Mouse (Mus musculus): ENCODE measurements around the gene Gpr180. TPM values are rescaled to one million over a fixed set of nuclear protein-coding genes. Genes with fewer than 3 reads are reported as not detected.
"Not testable (repeated sequence)": the region's sequence is repeated elsewhere in the genome, so short reads cannot be mapped to it uniquely, and the experiment has no call there.

The Gpr180 gene
- not detected in 2 replicates for polyA plus RNA-seq (2012; ENCODE audit: insufficient read depth, insufficient read length, low replicate concordance, missing spikeins)

DNA sequence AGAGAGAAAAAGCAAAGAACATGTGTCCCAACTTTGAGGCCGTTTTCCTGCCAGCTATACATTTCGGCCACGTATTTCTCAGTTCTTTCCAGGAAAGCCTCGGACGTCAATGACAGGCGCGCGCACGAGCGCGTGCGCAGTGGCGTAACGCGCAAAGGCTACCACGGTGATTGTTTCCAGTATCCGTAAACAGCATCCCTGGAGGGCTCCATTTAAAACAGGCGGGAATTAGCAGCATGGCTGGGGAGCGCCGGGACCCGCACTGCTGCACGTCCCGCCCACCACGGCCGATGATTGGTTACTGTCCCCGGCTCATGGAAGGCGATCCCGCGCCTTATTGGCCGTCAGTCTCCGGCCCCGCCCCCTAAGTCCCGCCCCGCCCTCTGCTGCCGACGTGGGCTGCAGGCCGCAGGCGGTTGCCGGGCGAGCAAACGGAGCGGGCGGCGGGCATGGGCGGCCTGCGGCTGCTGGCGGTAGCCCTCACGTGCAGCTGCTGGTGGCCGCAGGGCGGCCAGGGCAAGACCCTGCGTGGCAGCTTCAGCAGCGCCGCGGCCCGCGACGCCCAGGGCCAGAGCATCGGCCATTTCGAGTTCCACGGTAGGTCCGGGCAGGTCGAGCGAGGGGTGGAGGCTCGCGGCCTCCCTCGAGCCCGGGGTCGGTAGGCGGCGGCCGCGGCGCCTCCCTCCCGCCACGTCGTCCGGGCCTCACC, at the start of gene Gpr180:
Gpr180 (plus strand) TSS at position 415 of the 709 bp plus-strand sequence.
- no peaks in the 10 kb centered on the region for H3K4me1 ChIP-seq (ENCODE audit: control insufficient read depth, insufficient read depth, low read length)
- peak within 1 kb of the TSS; percentile 43; the same call in 1 of the 2 replicates for H3K27ac ChIP-seq (ENCODE audit: insufficient read depth, low read depth, low read length)
- under 1% methylated on average over 75 of the region's 77 CpGs for WGBS
- peak; percentile 47; the same call in 1 of the 2 replicates for TF ChIP-seq POLR2A (IDR thresholded peaks at IDR 0.05; ENCODE audit: insufficient read depth, low read depth, low read length)
- TF ChIP-seq CTCF (IDR thresholded peaks at IDR 0.05; ENCODE audit: insufficient read depth, low read depth, low read length): no peak
- peak within 1 kb of the TSS; percentile 83 for H3K4me3 ChIP-seq (ENCODE audit: insufficient read depth, low read depth, low read length)

DNA sequence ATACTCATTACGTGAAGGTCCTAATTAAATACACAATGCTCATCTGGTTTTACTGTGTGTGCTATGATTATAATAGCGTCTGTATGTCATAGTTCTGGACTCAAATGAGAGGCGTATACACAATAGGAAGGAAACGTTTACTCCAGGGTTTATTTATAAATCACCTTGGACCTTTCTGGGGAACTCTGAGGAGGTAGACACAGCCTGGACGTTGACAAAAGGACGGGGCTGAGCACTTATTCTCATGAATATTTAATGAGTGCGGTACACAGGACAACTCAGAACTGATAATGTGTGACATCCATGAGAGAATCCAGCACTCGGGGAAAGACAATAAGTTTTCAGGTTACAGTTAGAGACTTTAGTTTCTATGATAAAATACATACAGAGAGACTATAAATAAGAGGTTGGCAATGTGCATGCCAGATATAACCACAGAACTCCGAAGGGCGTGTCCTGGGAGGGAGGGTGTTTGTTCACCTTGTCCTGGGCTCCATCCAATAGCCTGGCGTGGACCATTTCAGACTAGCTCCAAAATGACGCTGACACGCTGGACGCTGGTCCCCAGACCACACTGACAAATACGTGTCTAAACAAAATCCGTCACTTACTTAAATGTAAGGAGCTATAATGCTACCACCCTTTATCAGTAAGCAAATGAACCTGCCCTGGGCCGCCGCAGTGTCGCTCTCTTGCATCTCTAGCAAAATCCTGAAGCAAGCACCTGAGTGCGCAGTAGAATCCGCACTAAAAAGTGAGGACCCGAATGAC, 48.3 kb upstream of the Gpr180 start:
- no peak for TF ChIP-seq POLR2A (IDR thresholded peaks at IDR 0.05; ENCODE audit: insufficient read depth, low read depth, low read length)
- TF ChIP-seq CTCF (IDR thresholded peaks at IDR 0.05; ENCODE audit: insufficient read depth, low read depth, low read length): no peak
- 0 out of 2 replicates have a peak overlapping the region, but pooled peaks have one; percentile 24 for H3K27ac ChIP-seq (ENCODE audit: insufficient read depth, low read depth, low read length)
- 4% methylated on average over 22 of the region's 22 CpGs for WGBS
- H3K4me1 ChIP-seq (ENCODE audit: control insufficient read depth, insufficient read depth, low read length): no peaks in the 10 kb centered on the region
- peak overlapping the region; percentile 84 for H3K4me3 ChIP-seq (ENCODE audit: insufficient read depth, low read depth, low read length)

GRCm38 (mm10) chr14:118089215-118089805, 47.6 kb upstream of the Gpr180 start:
- peak overlapping the region; percentile 84 for H3K4me3 ChIP-seq (ENCODE audit: insufficient read depth, low read depth, low read length)

DNA sequence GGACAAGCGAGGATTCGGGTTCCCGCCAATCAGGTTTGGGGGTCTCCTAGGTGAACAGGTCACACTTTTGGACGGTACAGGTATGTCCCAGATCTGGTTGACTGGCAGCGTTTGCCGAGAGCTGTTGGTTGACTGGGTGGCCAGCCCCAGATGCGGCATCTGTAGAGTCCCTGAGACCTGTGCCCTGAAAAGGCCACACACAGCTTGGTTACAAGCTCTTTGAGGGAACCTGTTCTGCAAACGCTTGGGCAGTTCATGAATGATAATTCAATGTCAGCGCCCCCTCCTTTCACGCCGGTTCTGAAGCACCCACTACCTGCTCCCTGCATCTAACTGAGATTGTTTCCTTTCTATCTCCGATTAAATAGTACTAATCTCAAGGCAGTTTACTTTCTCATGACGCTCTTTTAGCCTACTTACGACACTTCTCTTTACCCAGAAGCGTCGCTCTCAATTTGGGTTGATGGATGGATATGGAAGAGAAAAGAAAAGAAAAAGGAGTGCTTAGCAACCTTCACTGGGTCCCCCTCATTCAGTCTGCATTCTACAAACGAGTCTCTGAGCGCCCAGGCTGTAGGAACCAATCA, 47.1 kb upstream of the Gpr180 start:
- 2% methylated on average over 18 of the region's 18 CpGs for WGBS
- H3K4me3 ChIP-seq (ENCODE audit: insufficient read depth, low read depth, low read length): peak overlapping the region; percentile 84
- H3K27ac ChIP-seq (ENCODE audit: insufficient read depth, low read depth, low read length): no peak overlapping the region
- H3K4me1 ChIP-seq (ENCODE audit: control insufficient read depth, insufficient read depth, low read length): no peaks in the 10 kb centered on the region
- no peak for TF ChIP-seq POLR2A (IDR thresholded peaks at IDR 0.05; ENCODE audit: insufficient read depth, low read depth, low read length)
- TF ChIP-seq CTCF (IDR thresholded peaks at IDR 0.05; ENCODE audit: insufficient read depth, low read depth, low read length): no peak

More at GRCm38 (mm10) chr14:118089215-118089805, 47.6 kb upstream of the Gpr180 start:
- H3K4me1 ChIP-seq (ENCODE audit: control insufficient read depth, insufficient read depth, low read length): no peaks in the 10 kb centered on the region
- H3K27ac ChIP-seq (ENCODE audit: insufficient read depth, low read depth, low read length): 0 out of 2 replicates have a peak overlapping the region, but pooled peaks have one; percentile 24
- under 1% methylated on average over 44 of the region's 44 CpGs for WGBS
- 0 out of 2 replicates have a peak, but pooled peaks have one; percentile 26 for TF ChIP-seq POLR2A (IDR thresholded peaks at IDR 0.05; ENCODE audit: insufficient read depth, low read depth, low read length)
- TF ChIP-seq CTCF (IDR thresholded peaks at IDR 0.05; ENCODE audit: insufficient read depth, low read depth, low read length): no peak

- Histone ChIP-seq H3K4me3 (ENCODE audit: insufficient read depth, low read depth, low read length) (no peak overlapping the region), H3K27ac (ENCODE audit: insufficient read depth, low read depth, low read length) (no peak overlapping the region), H3K4me1 (ENCODE audit: control insufficient read depth, insufficient read depth, low read length) (no peaks in the 10 kb centered on the region)
- WGBS: 75% methylated on average over 2 of the region's 2 CpGs
- TF ChIP-seq POLR2A (IDR thresholded peaks at IDR 0.05; ENCODE audit: insufficient read depth, low read depth, low read length): no peak
- TF ChIP-seq CTCF (IDR thresholded peaks at IDR 0.05; ENCODE audit: insufficient read depth, low read depth, low read length): no peak
These were observed 38.7 kb upstream of the Gpr180 start for GRCm38 (mm10) chr14:118098265-118098664.

DNA sequence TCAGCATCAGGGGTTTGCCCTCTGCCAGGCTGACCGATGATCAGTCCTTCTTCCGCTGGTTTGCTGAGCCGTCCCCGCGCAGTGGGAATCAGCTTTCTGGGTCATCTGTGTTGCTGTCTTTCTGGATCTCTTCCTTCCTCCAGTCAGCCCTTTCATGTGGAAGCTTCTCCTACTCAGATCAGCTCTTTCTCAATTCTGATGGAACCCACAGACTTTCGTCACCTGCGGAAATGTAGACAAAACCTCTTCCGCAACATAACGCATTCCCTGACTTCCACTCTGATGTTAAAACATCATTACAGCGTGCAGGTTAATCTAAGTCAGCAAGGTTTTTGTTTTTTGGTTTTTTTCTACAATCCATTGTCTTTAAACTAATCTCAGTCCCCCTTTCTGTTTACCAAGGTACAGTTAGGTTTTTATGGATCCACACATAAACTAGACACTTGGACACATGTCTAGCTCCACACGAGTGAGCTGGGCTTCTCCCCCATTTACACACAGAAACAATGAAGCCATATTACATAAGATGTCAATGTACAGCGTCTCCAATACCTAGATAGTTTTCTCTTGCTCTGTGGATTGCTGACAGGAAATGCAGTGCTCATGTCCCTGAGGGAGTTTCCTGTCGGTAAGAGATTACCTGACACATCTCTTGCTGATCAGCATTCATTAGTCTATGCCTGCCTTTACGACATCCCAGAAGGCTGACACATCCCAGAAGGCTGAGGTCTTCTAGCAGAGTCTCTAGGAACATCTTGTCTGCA, 35.5 kb upstream of the Gpr180 start:
- Histone ChIP-seq H3K27ac (ENCODE audit: insufficient read depth, low read depth, low read length) (no peak overlapping the region), H3K4me3 (ENCODE audit: insufficient read depth, low read depth, low read length) (no peak overlapping the region), H3K4me1 (ENCODE audit: control insufficient read depth, insufficient read depth, low read length) (no peaks in the 10 kb centered on the region)
- WGBS: 89% methylated on average over 14 of the region's 14 CpGs
- TF ChIP-seq POLR2A (IDR thresholded peaks at IDR 0.05; ENCODE audit: insufficient read depth, low read depth, low read length) (no peak), CTCF (IDR thresholded peaks at IDR 0.05; ENCODE audit: insufficient read depth, low read depth, low read length) (no peak)

- H3K4me1 ChIP-seq (ENCODE audit: control insufficient read depth, insufficient read depth, low read length); H3K4me3 ChIP-seq (ENCODE audit: insufficient read depth, low read depth, low read length); H3K27ac ChIP-seq (ENCODE audit: insufficient read depth, low read depth, low read length): not testable (repeated sequence)
- WGBS: 96% methylated on average over 2 of the region's 2 CpGs
These were observed 29.5 kb upstream of the Gpr180 start for GRCm38 (mm10) chr14:118107479-118107878.

- no peak overlapping the region for H3K4me3 ChIP-seq (ENCODE audit: insufficient read depth, low read depth, low read length)
- TF ChIP-seq POLR2A (IDR thresholded peaks at IDR 0.05; ENCODE audit: insufficient read depth, low read depth, low read length): no peak
- no peak for TF ChIP-seq CTCF (IDR thresholded peaks at IDR 0.05; ENCODE audit: insufficient read depth, low read depth, low read length)
- H3K27ac ChIP-seq (ENCODE audit: insufficient read depth, low read depth, low read length): no peak overlapping the region
- WGBS: 93% methylated on average over 6 of the region's 6 CpGs
- no peaks in the 10 kb centered on the region for H3K4me1 ChIP-seq (ENCODE audit: control insufficient read depth, insufficient read depth, low read length)
These were observed 23.8 kb upstream of the Gpr180 start for GRCm38 (mm10) chr14:118113116-118113515.
